Mouse (Mus musculus) midbrain, postnatal 0 days (tissue): ENCODE data around the gene Pappa2. TPM values are rescaled to one million over a fixed set of nuclear protein-coding genes. Genes with fewer than 3 reads are reported as not detected.
A peak's percentile ranks its signal among the peaks of the same experiment; 100 is the strongest.

Experiments used
- ATAC-seq: fragments of 200-750 bp; cut with Nextera tagmentation; 2 replicates; pipeline ENCODE4 v1.8.0; 2017; ENCODE audit warnings: moderate number of reproducible peaks, mild to moderate bottlenecking, moderate TSS enrichment, moderate library complexity; ENCODE audit not compliant: low FRiP score
- DNase-seq: peaks from one replicate; pipeline ENCODE4 v3.0.0-alpha.2; 2015; ENCODE audit warnings: low spot score
- H3K27ac ChIP-seq: fragments of 300-500 bp; sonication (generic); 2 replicates; pipeline ENCODE4 v1.5.1; 2014; ENCODE audit warnings: low read depth, mild to moderate bottlenecking, low read length, mixed read lengths
- H3K27me3 ChIP-seq: fragments of 300-500 bp; sonication (generic); 2 replicates; pipeline ENCODE4 v1.6.1; 2014; ENCODE audit warnings: low read length, control low read depth, mixed read lengths; ENCODE audit not compliant: insufficient read depth
- H3K36me3 ChIP-seq: fragments of 300-500 bp; sonication (generic); 2 replicates; pipeline ENCODE4 v1.6.1; 2014; ENCODE audit warnings: low read length, control low read depth, mixed read lengths; ENCODE audit not compliant: insufficient read depth
- H3K4me1 ChIP-seq: fragments of 300-500 bp; sonication (generic); 2 replicates; pipeline ENCODE4 v1.6.1; 2014; ENCODE audit warnings: mild to moderate bottlenecking, control low read depth, antibody characterized with exemption, low read length, mixed read lengths; ENCODE audit not compliant: insufficient read depth
- H3K4me2 ChIP-seq: fragments of 300-500 bp; sonication (generic); 2 replicates; pipeline ENCODE4 v1.6.1; 2014; ENCODE audit warnings: low read depth, mild to moderate bottlenecking, low read length, mixed read lengths; ENCODE audit not compliant: poor library complexity, severe bottlenecking
- H3K4me3 ChIP-seq: fragments of 300-500 bp; sonication (generic); 2 replicates; pipeline ENCODE4 v1.5.1; 2014; ENCODE audit warnings: low read depth, mild to moderate bottlenecking, low read length, moderate library complexity
- H3K9ac ChIP-seq: fragments of 300-500 bp; sonication (generic); replicated peaks from 2 replicates; pipeline ENCODE4 v1.6.1; 2014; ENCODE audit warnings: mild to moderate bottlenecking, low read length, moderate library complexity, mixed read lengths; ENCODE audit not compliant: poor library complexity, severe bottlenecking
- H3K9me3 ChIP-seq: fragments of 300-500 bp; sonication (generic); 2 replicates; pipeline ENCODE4 v1.6.1; 2016; ENCODE audit warnings: low read length, control low read depth
- CTCF ChIP-seq: IDR thresholded peaks from 2 replicates; pipeline ENCODE4 v1.5.1; 2016; ENCODE audit warnings: antibody characterized with exemption, mild to moderate bottlenecking
- WGBS: fragments of 180-500 bp; shearing (Covaris S2); extraction: QIAGEN DNeasy Blood & Tissue Kit; methylation state at CpG from one replicate; pipeline ENCODE4 v1.1.7; 2014; 5-methylcytosine and 5-hydroxymethylcytosine counted together
- polyA plus RNA-seq: library from polyadenylated mRNA; unstranded; fragments of >200 nt; fragmentation: Nextera tagmentation; extraction: Ambion mirVana; gene quantifications from 2 replicates; pipeline ENCODE4 v1.2.1, GENCODE M21; 2015
- total RNA-seq: library from RNA; depleted of rRNA; stranded (reverse); fragments of >200 nt; gene quantifications from 2 replicates; pipeline ENCODE4 v1.2.3, GENCODE M21; 2014

Gene Pappa2
- total and polyA plus RNA-seq, 2 experiments from 2014 or later: 0.20 to 4.0 TPM

DNA sequence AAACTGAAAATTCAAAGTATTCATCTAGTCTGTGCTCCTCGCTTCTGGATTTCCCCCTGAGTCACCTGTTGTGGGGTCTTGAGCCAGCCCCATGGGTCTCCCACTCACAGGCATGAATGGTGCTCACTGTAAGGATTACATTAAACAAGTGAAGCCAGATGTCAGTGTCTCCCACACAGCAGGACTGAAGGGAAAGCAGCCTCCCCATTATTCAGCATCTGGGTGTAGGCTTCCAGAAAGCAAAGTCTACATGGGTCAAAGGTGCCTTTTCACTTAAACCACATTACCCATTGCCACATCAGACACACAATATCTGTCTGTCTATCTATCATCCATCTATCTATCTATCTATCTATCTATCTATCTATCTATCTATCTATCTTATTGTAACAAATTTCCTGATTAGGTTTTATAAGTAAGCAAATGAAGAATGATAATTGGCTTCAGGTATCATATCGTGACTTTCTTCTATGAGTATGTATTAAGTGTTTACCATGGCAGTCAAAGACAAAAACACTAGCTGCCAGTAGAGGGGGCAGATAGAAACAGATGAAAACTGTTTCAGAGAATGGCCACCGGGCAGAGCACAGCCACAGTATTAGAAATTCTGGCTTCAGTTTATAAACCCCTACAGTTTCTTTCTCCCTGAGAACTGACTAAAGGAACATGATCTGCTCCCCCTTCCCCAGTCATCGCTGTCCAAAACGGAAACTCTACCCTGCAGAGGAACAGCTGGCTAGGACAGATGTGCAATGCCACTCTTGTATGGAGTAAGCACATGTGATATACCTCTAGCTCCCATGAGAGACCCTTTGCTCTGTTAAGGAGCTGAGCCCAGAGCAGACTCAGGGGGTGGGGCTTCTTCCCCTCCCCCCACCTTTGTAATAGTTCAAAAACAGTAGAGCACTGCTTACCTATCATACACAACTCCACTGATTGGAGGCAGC, 126.1 kb downstream of the Pappa2 start:
- Histone ChIP-seq H3K4me2 (no peak overlapping the region), H3K36me3 (no peaks in the 10 kb centered on the region), H3K27me3 (no peaks in the 10 kb centered on the region), H3K4me1 (no peaks in the 10 kb centered on the region), H3K9ac (no peak overlapping the region), H3K4me3 (no peak overlapping the region), H3K9me3 (no peaks in the 10 kb centered on the region), H3K27ac (no peak overlapping the region)
- peak; percentile 68 for TF ChIP-seq CTCF
- 74% methylated on average over 5 of the region's 5 CpGs for WGBS
- ATAC-seq (no peak), DNase-seq (peak; percentile 53)

DNA sequence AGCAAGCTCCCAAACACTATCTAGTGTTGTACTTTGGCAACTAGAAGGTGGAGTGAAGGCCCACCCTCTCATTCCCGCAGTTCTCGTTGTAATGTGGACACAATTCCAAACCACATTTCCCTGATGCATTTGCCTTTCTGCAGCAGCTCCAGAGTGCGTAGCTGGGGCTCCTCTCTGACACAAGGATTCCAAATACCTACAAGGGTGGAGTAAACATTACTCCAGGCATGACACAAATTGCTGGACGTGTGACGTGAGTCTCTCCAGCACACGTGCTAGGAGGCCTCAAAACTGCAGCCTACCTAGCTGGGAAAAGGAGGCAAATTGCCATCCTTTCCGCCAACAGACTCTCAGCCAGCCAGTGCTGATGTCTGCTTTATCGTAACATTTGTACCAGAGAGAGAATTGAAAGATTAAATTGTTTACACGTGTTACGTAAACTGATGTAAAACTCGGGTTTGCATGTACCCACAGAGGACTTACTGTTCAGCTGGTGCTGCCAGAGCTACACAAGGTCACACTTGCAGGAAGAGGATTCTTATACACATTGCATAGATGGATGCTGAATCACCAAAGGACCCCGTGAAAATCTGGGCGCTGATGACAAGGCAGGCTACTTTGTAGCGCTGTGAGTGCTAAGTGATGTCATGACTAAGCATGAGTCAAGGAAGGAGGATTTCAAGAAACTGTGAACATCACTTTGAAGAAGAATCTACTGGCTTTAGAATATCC, 127.3 kb downstream of the Pappa2 start:
- Histone ChIP-seq H3K9ac (no peak overlapping the region), H3K4me1 (no peaks in the 10 kb centered on the region), H3K4me2 (no peak overlapping the region), H3K9me3 (no peaks in the 10 kb centered on the region), H3K27ac (no peak overlapping the region), H3K27me3 (no peaks in the 10 kb centered on the region), H3K4me3 (no peak overlapping the region), H3K36me3 (no peaks in the 10 kb centered on the region)
- no peak for ATAC-seq
- no peak for TF ChIP-seq CTCF
- 88% methylated on average over 14 of the region's 14 CpGs for WGBS
- DNase-seq: no peak

DNA sequence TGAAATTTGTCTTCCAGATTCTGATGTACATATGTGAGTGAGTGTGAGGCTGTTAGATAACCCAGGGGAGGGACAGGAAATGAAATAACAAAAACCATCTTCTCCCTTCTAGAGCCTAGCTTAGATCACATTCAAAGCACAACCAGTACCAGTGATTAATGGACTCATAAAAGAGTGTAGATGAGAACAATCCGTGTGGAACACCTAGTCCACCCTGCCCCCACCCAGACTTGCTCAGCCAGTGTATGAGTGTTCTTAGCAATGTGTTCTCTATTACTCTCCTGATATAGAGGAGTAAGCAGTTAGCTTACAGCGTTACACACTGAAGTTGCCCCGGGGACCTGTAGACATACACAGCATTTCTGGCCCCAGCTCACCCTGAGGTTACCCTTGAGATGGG, 129.8 kb downstream of the Pappa2 start:
- Histone ChIP-seq H3K4me2 (no peak overlapping the region), H3K36me3 (no peaks in the 10 kb centered on the region), H3K4me1 (no peaks in the 10 kb centered on the region), H3K9ac (no peak overlapping the region), H3K9me3 (no peaks in the 10 kb centered on the region), H3K27ac (no peak overlapping the region), H3K27me3 (no peaks in the 10 kb centered on the region), H3K4me3 (no peak overlapping the region)
- ATAC-seq (no peak), DNase-seq (no peak)
- no peak for TF ChIP-seq CTCF
- WGBS: 92% methylated on average over 3 of the region's 3 CpGs

DNA sequence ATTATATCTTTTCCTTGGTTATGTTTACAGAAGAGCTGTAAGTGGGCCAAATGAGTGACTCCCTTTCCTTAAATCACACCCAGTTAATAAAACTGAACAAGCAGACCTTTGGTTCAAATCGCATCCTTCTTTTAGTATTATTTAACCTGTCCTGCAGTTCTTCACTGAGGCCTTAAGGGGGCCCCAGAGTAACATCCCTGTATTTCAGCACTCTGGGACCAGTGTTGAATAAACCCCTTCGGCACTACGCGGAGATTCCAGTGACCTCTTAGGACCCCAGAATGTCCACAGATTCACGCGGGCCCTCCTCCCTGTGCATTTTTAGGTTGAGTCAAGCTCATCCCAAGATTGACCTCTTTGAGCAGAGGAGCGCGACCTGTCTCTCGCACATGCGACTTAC, 135.7 kb downstream of the Pappa2 start:
- Histone ChIP-seq H3K27ac (no peak overlapping the region), H3K4me1 (no peaks in the 10 kb centered on the region), H3K9me3 (no peaks in the 10 kb centered on the region), H3K4me2 (no peak overlapping the region), H3K27me3 (no peaks in the 10 kb centered on the region), H3K9ac (no peak overlapping the region), H3K4me3 (no peak overlapping the region), H3K36me3 (no peaks in the 10 kb centered on the region)
- TF ChIP-seq CTCF: peak; percentile 13; the same call in 1 of the 2 replicates
- 73% methylated on average over 10 of the region's 10 CpGs for WGBS
- DNase-seq: no peak
- no peak for ATAC-seq

DNA sequence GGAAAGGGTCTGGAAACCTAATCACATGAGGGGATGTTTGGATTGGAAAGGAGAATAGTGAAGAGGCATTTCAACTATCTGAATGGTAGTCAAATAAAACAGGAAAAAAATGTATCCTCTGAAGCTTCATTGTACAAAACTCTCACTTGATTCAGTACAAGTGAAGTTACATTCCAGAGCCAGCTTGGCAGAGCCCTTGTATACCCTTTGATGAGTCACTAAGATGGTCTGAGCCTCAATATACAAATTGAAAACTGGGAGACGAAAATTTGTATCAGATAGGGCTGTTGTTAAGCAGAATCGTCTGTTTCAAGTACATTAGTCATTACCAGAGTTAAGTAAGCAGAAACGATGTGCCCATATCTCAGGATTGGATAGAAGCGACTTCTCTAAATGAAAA, 143.1 kb downstream of the Pappa2 start:
- no peaks in the 10 kb centered on the region for H3K4me1 ChIP-seq
- no peak for ATAC-seq
- no peak overlapping the region for H3K4me2 ChIP-seq
- TF ChIP-seq CTCF: no peak
- H3K36me3 ChIP-seq: no peaks in the 10 kb centered on the region
- DNase-seq: no peak
- H3K9ac ChIP-seq: no peak overlapping the region
- WGBS: 85% methylated on average over 4 of the region's 4 CpGs
- no peak overlapping the region for H3K4me3 ChIP-seq
- H3K27me3 ChIP-seq: no peaks in the 10 kb centered on the region
- H3K27ac ChIP-seq: no peak overlapping the region
- no peaks in the 10 kb centered on the region for H3K9me3 ChIP-seq

DNA sequence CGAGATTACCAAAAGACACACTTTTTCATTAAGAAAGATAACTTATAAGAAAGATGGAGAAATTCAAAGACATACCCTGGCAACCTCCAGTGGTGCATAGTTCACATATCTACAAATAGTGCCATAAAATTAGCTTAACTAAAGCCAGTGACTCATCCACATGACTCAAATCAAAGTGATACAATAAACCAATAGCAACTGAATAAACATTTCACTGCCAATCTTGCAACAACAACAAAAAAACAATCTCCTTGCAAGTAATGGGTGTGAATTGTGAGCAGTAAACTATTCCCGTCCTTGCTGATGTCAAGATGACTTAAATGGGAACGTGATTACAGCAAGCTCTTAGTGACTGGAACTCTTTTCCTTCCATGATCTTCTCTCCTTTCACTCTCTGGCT, 150.1 kb downstream of the Pappa2 start:
- DNase-seq: no peak
- Histone ChIP-seq H3K4me3 (no peak overlapping the region), H3K9me3 (no peaks in the 10 kb centered on the region), H3K9ac (no peak overlapping the region), H3K36me3 (no peaks in the 10 kb centered on the region), H3K27ac (no peak overlapping the region), H3K4me1 (no peaks in the 10 kb centered on the region), H3K27me3 (no peaks in the 10 kb centered on the region), H3K4me2 (no peak overlapping the region)
- no peak for ATAC-seq
- TF ChIP-seq CTCF: no peak
- 81% methylated on average over 3 of the region's 3 CpGs for WGBS
